Mouse (Mus musculus) MEL (cell line): ENCODE results near the gene Apopt1.

Source experiments
- CHD2 ChIP-seq: IDR thresholded peaks from 2 replicates; pipeline ENCODE4 v1.6.1; 2011; ENCODE audit warnings: low read length, improper control_type of control experiment
- CTCF ChIP-seq, 3 experiments: IDR thresholded peaks in 2 of 3; conservative IDR thresholded peaks in 1 of 3; 2 replicates each; pipeline ENCODE4 v1.5.1; 2011 to 2012; ENCODE audit warnings: low read length in 3 of 3, low read depth in 2 of 3, mild to moderate bottlenecking in 2 of 3, improper control_type of control experiment in 1 of 3, inconsistent platforms in 1 of 3, mixed read lengths in 1 of 3, moderate library complexity in 1 of 3; ENCODE audit not compliant: control insufficient read depth in 1 of 3, insufficient read depth in 1 of 3, poor library complexity in 1 of 3, severe bottlenecking in 1 of 3
- E2F4 ChIP-seq: IDR thresholded peaks from 2 replicates; pipeline ENCODE4 v1.6.1; 2011; ENCODE audit warnings: low read depth, low read length, improper control_type of control experiment, borderline replicate concordance
- EP300 ChIP-seq, 2 experiments: IDR thresholded peaks; 2 replicates each; pipeline ENCODE4 v1.6.1; 2011; ENCODE audit warnings: improper control_type of control experiment in 2 of 2, low read length in 2 of 2, low read depth in 1 of 2, mild to moderate bottlenecking in 1 of 2
- NELFE ChIP-seq: IDR thresholded peaks from 2 replicates; pipeline ENCODE4 v1.6.1; 2011; ENCODE audit warnings: low read depth, low read length, improper control_type of control experiment
- POLR2A ChIP-seq, 2 experiments: IDR thresholded peaks; 2 replicates each; pipeline ENCODE4 v1.6.1; 2011 to 2012; ENCODE audit warnings: low read length in 2 of 2, mild to moderate bottlenecking in 2 of 2, control low read depth in 1 of 2, improper control_type of control experiment in 1 of 2, low read depth in 1 of 2, moderate library complexity in 1 of 2; ENCODE audit not compliant: control insufficient read depth in 1 of 2, insufficient read depth in 1 of 2, poor library complexity in 1 of 2
- POLR2AphosphoS5 ChIP-seq: IDR thresholded peaks from 2 replicates; pipeline ENCODE4 v1.6.1; 2012; ENCODE audit warnings: low read depth, borderline replicate concordance, mild to moderate bottlenecking, inconsistent platforms, low read length, moderate library complexity, mixed read lengths
- USF2 ChIP-seq, 2 experiments: IDR thresholded peaks; 2 replicates each; pipeline ENCODE4 v1.6.1; 2011 to 2012; ENCODE audit warnings: improper control_type of control experiment in 2 of 2, low read length in 2 of 2, borderline replicate concordance in 1 of 2, inconsistent platforms in 1 of 2, low read depth in 1 of 2, mild to moderate bottlenecking in 1 of 2; ENCODE audit not compliant: insufficient read depth in 1 of 2

GRCm38 (mm10) chr12:111756082-111756697, 43.1 kb downstream of the Apopt1 start:
- TF ChIP-seq E2F4, result no peak
- no peak for TF ChIP-seq EP300 (IDR thresholded peaks at IDR 0.05; ENCODE audit: low read depth in 1 of 2, low read length in 2 of 2)
- TF ChIP-seq USF2 (IDR thresholded peaks at IDR 0.05; ENCODE audit: borderline replicate concordance in 1 of 2, insufficient read depth in 1 of 2, low read depth in 1 of 2, low read length in 2 of 2), result no peak
- TF ChIP-seq CTCF (IDR thresholded peaks at IDR 0.05 in 2 of 3, conservative IDR thresholded peaks at IDR 0.05 in 1 of 3; ENCODE audit: control insufficient read depth in 1 of 3, insufficient read depth in 1 of 3, low read depth in 2 of 3, low read length in 3 of 3, poor library complexity in 1 of 3, severe bottlenecking in 1 of 3), result no peak
- no peak for TF ChIP-seq POLR2A (IDR thresholded peaks at IDR 0.05; ENCODE audit: control insufficient read depth in 1 of 2, insufficient read depth in 1 of 2, low read depth in 1 of 2, low read length in 2 of 2, poor library complexity in 1 of 2)
- TF ChIP-seq NELFE, result no peak
- TF ChIP-seq CHD2, result no peak
- TF ChIP-seq POLR2AphosphoS5, result no peak
